Mouse (Mus musculus) CH12.LX (cell line): ENCODE measurements around the gene Swi5. TPM values are rescaled to one million over a fixed set of nuclear protein-coding genes. Genes with fewer than 3 reads are reported as not detected.

ENCODE experiments used
- DNase-seq: peaks from one replicate; pipeline ENCODE4 v3.0.0-alpha.2; 2013; ENCODE audit errors: extremely low read depth
- H3K27ac ChIP-seq: 2 replicates; pipeline ENCODE4 v1.5.1; 2012; ENCODE audit warnings: low read depth, mild to moderate bottlenecking, control low read depth, moderate library complexity; ENCODE audit not compliant: insufficient read depth
- H3K27me3 ChIP-seq: replicated peaks from 2 replicates; pipeline ENCODE3; 2012; ENCODE audit warnings: inconsistent platforms
- H3K36me3 ChIP-seq, 2 experiments: replicated peaks in 1 of 2; 2 replicates each; pipeline versions ENCODE3 to v1.6.1; 2012; ENCODE audit warnings: inconsistent platforms in 1 of 2, low read length in 1 of 2, mild to moderate bottlenecking in 1 of 2, mixed read lengths in 1 of 2, moderate library complexity in 1 of 2; ENCODE audit not compliant: control insufficient read depth in 1 of 2, insufficient read depth in 1 of 2
- H3K4me1 ChIP-seq, 2 experiments: 2 replicates each; pipeline ENCODE4 v1.6.1; 2012; ENCODE audit warnings: inconsistent platforms in 1 of 2, moderate library complexity in 1 of 2; ENCODE audit not compliant: insufficient read depth in 2 of 2, control insufficient read depth in 1 of 2
- H3K4me2 ChIP-seq: 2 replicates; pipeline ENCODE4 v1.6.1; 2012; ENCODE audit warnings: low read depth, mild to moderate bottlenecking, control low read depth; ENCODE audit not compliant: poor library complexity, insufficient read depth, severe bottlenecking
- H3K4me3 ChIP-seq, 3 experiments: fragments of 150-350 bp in 1 of 3; sonication (generic) in 1 of 3; replicated peaks in 1 of 3; 2 replicates each; pipeline versions ENCODE3 to v1.5.1; 2011 to 2012; ENCODE audit warnings: low read depth in 2 of 3, low read length in 2 of 3, mild to moderate bottlenecking in 2 of 3, moderate library complexity in 2 of 3, control low read depth in 1 of 3, improper control_type of control experiment in 1 of 3, inconsistent platforms in 1 of 3, mixed read lengths in 1 of 3; ENCODE audit not compliant: poor library complexity in 1 of 3
- H3K79me2 ChIP-seq: replicated peaks from 2 replicates; pipeline ENCODE4 v1.6.1; 2012; ENCODE audit warnings: mild to moderate bottlenecking, moderate library complexity; ENCODE audit not compliant: control insufficient read depth, poor library complexity, insufficient read depth, severe bottlenecking; ENCODE audit errors: extremely low read depth
- H3K9ac ChIP-seq: 2 replicates; pipeline ENCODE4 v1.6.1; 2012; ENCODE audit warnings: low read depth, mild to moderate bottlenecking, control low read depth, moderate library complexity; ENCODE audit not compliant: insufficient read depth
- H3K9me3 ChIP-seq: replicated peaks from 2 replicates; pipeline ENCODE3; 2012; ENCODE audit warnings: low read length, inconsistent platforms, mixed read lengths
- BHLHE40 ChIP-seq: IDR thresholded peaks from 2 replicates; pipeline ENCODE4 v1.6.1; 2011; ENCODE audit warnings: mild to moderate bottlenecking, low read depth, low read length, improper control_type of control experiment
- CTCF ChIP-seq, 2 experiments: IDR thresholded peaks in 1 of 2; conservative IDR thresholded peaks in 1 of 2; 2 replicates each; pipeline ENCODE4 v1.5.1; 2011 to 2012; ENCODE audit warnings: low read depth in 2 of 2, low read length in 2 of 2, improper control_type of control experiment in 1 of 2, inconsistent platforms in 1 of 2, mild to moderate bottlenecking in 1 of 2, moderate library complexity in 1 of 2
- ELF1 ChIP-seq: IDR thresholded peaks from 2 replicates; pipeline ENCODE4 v1.6.1; 2014; ENCODE audit warnings: low read depth, mild to moderate bottlenecking, inconsistent platforms, low read length, improper control_type of control experiment
- EP300 ChIP-seq: IDR thresholded peaks from 2 replicates; pipeline ENCODE4 v1.6.1; 2011; ENCODE audit warnings: low read length, improper control_type of control experiment
- ETS1 ChIP-seq: conservative IDR thresholded peaks from 2 replicates; pipeline ENCODE4 v1.6.1; 2012; ENCODE audit warnings: low read depth, mild to moderate bottlenecking, inconsistent platforms, low read length, improper control_type of control experiment, moderate library complexity
- GABPA ChIP-seq: IDR thresholded peaks from 2 replicates; pipeline ENCODE4 v1.6.1; 2012; ENCODE audit warnings: low read depth, low read length, improper control_type of control experiment, inconsistent platforms; ENCODE audit not compliant: insufficient replicate concordance
- HCFC1 ChIP-seq: IDR thresholded peaks from 2 replicates; pipeline ENCODE4 v1.6.1; 2012; ENCODE audit warnings: low read depth, mild to moderate bottlenecking, inconsistent platforms, low read length, improper control_type of control experiment
- IRF4 ChIP-seq: IDR thresholded peaks from 2 replicates; pipeline ENCODE4 v1.6.1; 2014; ENCODE audit warnings: low read depth, mild to moderate bottlenecking, inconsistent platforms, low read length, improper control_type of control experiment
- JUND ChIP-seq: conservative IDR thresholded peaks from 2 replicates; pipeline ENCODE4 v1.6.1; 2011; ENCODE audit warnings: low read depth, low read length, improper control_type of control experiment
- MAFK ChIP-seq: IDR thresholded peaks from 2 replicates; pipeline ENCODE4 v1.6.1; 2011; ENCODE audit warnings: low read length, improper control_type of control experiment; ENCODE audit not compliant: insufficient replicate concordance
- MAZ ChIP-seq: IDR thresholded peaks from 2 replicates; pipeline ENCODE4 v1.6.1; 2012; ENCODE audit warnings: low read depth, mild to moderate bottlenecking, inconsistent platforms, low read length, improper control_type of control experiment, moderate library complexity
- MXI1 ChIP-seq: IDR thresholded peaks from 2 replicates; pipeline ENCODE4 v1.6.1; 2011; ENCODE audit warnings: mild to moderate bottlenecking, low read depth, low read length, improper control_type of control experiment
- MYC ChIP-seq: IDR thresholded peaks from 2 replicates; pipeline ENCODE4 v1.6.1; 2011; ENCODE audit warnings: low read depth, mild to moderate bottlenecking, improper control_type of control experiment, low read length
- NELFE ChIP-seq: IDR thresholded peaks from 2 replicates; pipeline ENCODE4 v1.6.1; 2011; ENCODE audit warnings: low read depth, low read length, improper control_type of control experiment
- NRF1 ChIP-seq: IDR thresholded peaks from 2 replicates; pipeline ENCODE4 v1.6.1; 2014; ENCODE audit warnings: low read depth, mild to moderate bottlenecking, inconsistent platforms, low read length, improper control_type of control experiment, moderate library complexity
- PAX5 ChIP-seq: IDR thresholded peaks from 2 replicates; pipeline ENCODE4 v1.6.1; 2012; ENCODE audit warnings: low read length, inconsistent platforms, mixed read lengths
- POLR2A ChIP-seq: IDR thresholded peaks from 2 replicates; pipeline ENCODE4 v1.6.1; 2011; ENCODE audit warnings: low read depth, mild to moderate bottlenecking, improper control_type of control experiment, low read length
- POLR2AphosphoS2 ChIP-seq: IDR thresholded peaks from 2 replicates; pipeline ENCODE4 v1.6.1; 2011; ENCODE audit warnings: low read depth, low read length, improper control_type of control experiment
- RAD21 ChIP-seq: IDR thresholded peaks from 2 replicates; pipeline ENCODE4 v1.6.1; 2011; ENCODE audit warnings: low read depth, mild to moderate bottlenecking, low read length, improper control_type of control experiment, moderate library complexity
- RCOR1 ChIP-seq: conservative IDR thresholded peaks from 2 replicates; pipeline ENCODE4 v1.6.1; 2012; ENCODE audit warnings: low read depth, mild to moderate bottlenecking, inconsistent platforms, low read length, improper control_type of control experiment
- SIN3A ChIP-seq: IDR thresholded peaks from 2 replicates; pipeline ENCODE4 v1.6.1; 2012; ENCODE audit warnings: low read length, improper control_type of control experiment, inconsistent platforms
- SMC3 ChIP-seq: IDR thresholded peaks from 2 replicates; pipeline ENCODE4 v1.6.1; 2011; ENCODE audit warnings: low read depth, low read length, improper control_type of control experiment
- TBP ChIP-seq: conservative IDR thresholded peaks from 2 replicates; pipeline ENCODE4 v1.6.1; 2011; ENCODE audit warnings: low read depth, low read length, improper control_type of control experiment
- TCF12 ChIP-seq: IDR thresholded peaks from 2 replicates; pipeline ENCODE4 v1.6.1; 2014; ENCODE audit warnings: low read depth, mild to moderate bottlenecking, inconsistent platforms, low read length, improper control_type of control experiment
- USF1 ChIP-seq: IDR thresholded peaks from 2 replicates; pipeline ENCODE4 v1.6.1; 2014; ENCODE audit warnings: low read depth, mild to moderate bottlenecking, inconsistent platforms, low read length, improper control_type of control experiment
- USF2 ChIP-seq: conservative IDR thresholded peaks from 2 replicates; pipeline ENCODE4 v1.6.1; 2011; ENCODE audit warnings: low read depth, low read length, improper control_type of control experiment
- ZKSCAN1 ChIP-seq: IDR thresholded peaks from 2 replicates; pipeline ENCODE4 v1.6.1; 2012; ENCODE audit warnings: low read depth, inconsistent platforms, low read length, improper control_type of control experiment, borderline replicate concordance
- ZMIZ1 ChIP-seq: IDR thresholded peaks from 2 replicates; pipeline ENCODE4 v1.6.1; 2012; ENCODE audit warnings: low read depth, mild to moderate bottlenecking, inconsistent platforms, low read length, improper control_type of control experiment
- dilution Hi-C: fragments of 300-500 bp; cut with MboI; formaldehyde crosslinking; loops from 2 replicates; pipeline ENCODE4 v1.14.3; 2020; ENCODE audit warnings: low sequenced_read_pairs; ENCODE audit not compliant: extremely low pct_unique_long_range_greater_than_20kb, extremely low pct_ligation_motif_present
- in situ Hi-C: fragments of 300-500 bp; cut with MboI; formaldehyde crosslinking; loops from 3 replicates; pipeline ENCODE4 v1.14.3; 2019; ENCODE audit warnings: low sequenced_read_pairs, low pct_ligation_motif_present, low pct_unique_long_range_greater_than_20kb, mixed read lengths
- polyA plus RNA-seq: library from polyadenylated mRNA; unstranded; fragments of >175 nt; gene quantifications from 2 replicates; pipeline ENCODE4 v1.2.1, GENCODE M21; 2012; ENCODE audit warnings: low read depth; ENCODE audit not compliant: insufficient read length
- total RNA-seq, 2 experiments: library from RNA; depleted of rRNA; stranded (reverse); fragments of 300-350 nt in 1 of 2; fragments of >200 nt in 1 of 2; gene quantifications; 2 replicates each; pipeline ENCODE4 v1.2.3; 2012 to 2014

The Swi5 gene
- total and polyA plus RNA-seq, 3 experiments: 295 to 437 (median 344) TPM

DNA sequence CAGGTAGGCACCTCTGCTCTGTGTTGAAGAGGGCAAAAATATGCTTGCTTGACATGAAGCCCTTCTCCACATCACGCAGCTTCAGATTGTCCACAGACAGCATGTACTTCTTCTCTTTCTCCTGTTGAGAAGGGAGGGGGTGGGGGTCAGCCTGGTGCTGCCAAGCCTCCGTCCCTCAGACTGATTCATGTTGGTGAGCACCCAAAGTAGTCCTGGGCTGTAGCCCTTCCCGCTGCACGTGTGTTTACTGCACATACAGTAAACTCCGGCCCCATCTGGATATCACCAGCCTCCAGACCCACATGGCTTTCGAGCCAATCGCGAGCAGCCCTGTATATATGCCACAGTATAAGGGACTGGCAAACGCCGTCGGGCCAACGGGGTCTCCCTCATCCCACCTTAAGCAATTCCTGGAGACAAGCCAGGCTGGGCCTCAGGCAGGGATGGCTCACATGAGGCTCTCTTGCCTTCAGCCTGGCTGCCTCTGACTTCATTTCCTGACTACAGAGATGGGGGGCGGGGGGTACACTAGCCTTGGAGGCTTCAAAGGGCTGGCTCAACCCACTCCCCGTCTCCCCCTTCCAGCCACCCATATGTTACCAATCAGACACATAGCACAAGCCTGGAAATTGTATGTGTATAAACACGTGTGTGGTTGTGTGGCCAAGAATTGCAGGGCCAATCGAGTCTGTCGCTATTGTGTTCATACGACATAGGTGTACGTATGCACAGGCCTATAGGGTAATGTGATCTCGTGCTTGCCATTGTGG, 29.2 kb upstream of the Swi5 start:
- Histone ChIP-seq H3K4me3 (no peak overlapping the region), H3K4me2 (no peak overlapping the region), H3K9ac (no peak overlapping the region), H3K36me3 (no peaks in the 10 kb centered on the region)
- in situ Hi-C loops: no loop called here
- DNase-seq: no peak
- TF ChIP-seq ETS1: no peak
- no peak for TF ChIP-seq MAZ
- no peak for TF ChIP-seq CTCF (conservative IDR thresholded peaks at IDR 0.05 in 1 of 2, IDR thresholded peaks at IDR 0.05 in 1 of 2; ENCODE audit: low read depth in 2 of 2, low read length in 2 of 2)
- no peak for TF ChIP-seq HCFC1
- no peak for TF ChIP-seq MAFK
- TF ChIP-seq ELF1: no peak
- TF ChIP-seq SMC3: no peak
- no peak for TF ChIP-seq BHLHE40
- no peak for TF ChIP-seq GABPA
- no peak for TF ChIP-seq USF2
- no peak for TF ChIP-seq MXI1
- TF ChIP-seq ZKSCAN1: no peak
- TF ChIP-seq USF1: no peak
- no peak for TF ChIP-seq POLR2A
- no peak for TF ChIP-seq RCOR1
- TF ChIP-seq TCF12: no peak
- TF ChIP-seq, all 38 proteins: peak for 0
- dilution Hi-C loops: no loop called here
- Histone ChIP-seq H3K79me2 (no peaks in the 10 kb centered on the region), H3K27me3 (peaks cover 63% of the 10 kb centered on the region), H3K9me3 (no peaks in the 10 kb centered on the region), H3K4me1 (peaks cover 11 to 13% of the 10 kb centered on the region in 2 experiments), H3K27ac (no peak overlapping the region)

DNA sequence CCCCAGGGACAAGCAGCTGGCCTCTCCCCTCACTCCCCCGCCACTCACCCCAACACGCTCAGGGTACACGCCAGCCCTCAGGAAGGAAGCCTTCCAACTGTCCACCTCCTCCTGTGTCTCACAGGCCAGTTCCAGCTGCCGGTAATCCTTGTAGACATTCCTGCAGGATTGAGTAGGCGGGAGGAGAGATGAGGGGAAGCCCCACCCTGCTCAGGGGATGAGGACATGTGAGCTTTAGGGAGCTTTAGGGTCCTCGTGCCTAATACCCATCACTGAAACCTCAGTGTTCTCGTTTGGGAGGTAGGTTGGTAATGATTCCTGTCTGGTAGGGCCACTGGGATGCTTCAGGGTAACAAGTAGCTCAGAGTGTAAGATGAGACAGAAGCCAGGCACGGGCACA, 27.9 kb upstream of the Swi5 start:
- H3K9ac ChIP-seq: no peak overlapping the region
- in situ Hi-C loops: no loop called here
- H3K4me3 ChIP-seq: no peak overlapping the region
- H3K4me2 ChIP-seq: no peak overlapping the region; the same call in 1 of the 2 replicates
- peaks cover 14 to 25% of the 10 kb centered on the region in 2 experiments for H3K4me1 ChIP-seq
- no peaks in the 10 kb centered on the region for H3K9me3 ChIP-seq
- no peak for TF ChIP-seq RAD21
- no peak for TF ChIP-seq PAX5
- TF ChIP-seq ELF1: no peak
- TF ChIP-seq GABPA: no peak
- no peak for TF ChIP-seq POLR2A
- no peak for TF ChIP-seq RCOR1
- no peak for TF ChIP-seq ZKSCAN1
- no peak for TF ChIP-seq NELFE
- no peak for TF ChIP-seq EP300
- TF ChIP-seq SIN3A: no peak
- no peak for TF ChIP-seq MAFK
- TF ChIP-seq MYC: no peak
- TF ChIP-seq JUND: no peak
- TF ChIP-seq HCFC1: no peak
- no peak for TF ChIP-seq TBP
- no peak for TF ChIP-seq IRF4
- no peak for TF ChIP-seq POLR2AphosphoS2
- no peak for TF ChIP-seq NRF1
- TF ChIP-seq ZMIZ1: no peak
- TF ChIP-seq USF2: no peak
- TF ChIP-seq, all 38 proteins: peak for 0
- Histone ChIP-seq H3K36me3 (no peaks in the 10 kb centered on the region), H3K27me3 (peaks cover 52% of the 10 kb centered on the region), H3K79me2 (no peaks in the 10 kb centered on the region), H3K27ac (no peak overlapping the region)
- dilution Hi-C loops: no loop called here
- no peak for DNase-seq
